Mouse (Mus musculus) gastrocnemius, postnatal 36 days (tissue): Measurements from ENCODE around the gene Arid1b. TPM values are rescaled to one million over a fixed set of nuclear protein-coding genes. Genes with fewer than 3 reads are reported as not detected.

Source experiments
- DNase-seq, 2 experiments: peaks; one replicate each; pipeline ENCODE4 v3.0.0; 2022
- intact Hi-C: fragments of 180-260 bp; cut with DNase I; formaldehyde crosslinking; loops from one replicate; pipeline ENCODE4 v1.15.1; 2025
- total RNA-seq, 2 experiments: library from RNA; stranded (reverse); gene quantifications; 2 replicates each; pipeline ENCODE4 v1.2.3; 2021

The Arid1b gene
- total RNA-seq, 2 experiments from 2014 or later, result 28.6 to 31.6 TPM

GRCm38 (mm10) chr17:5322594-5322993 is 328.5 kb downstream of the Arid1b start:
- intact Hi-C loops, result loop anchor here (5.0 kb wide), 1 partner anchor 120 kb away; no protein-coding TSS in a partner anchor
- no peak for DNase-seq

GRCm38 (mm10) chr17:5323746-5324145 is 329.6 kb downstream of the Arid1b start:
- intact Hi-C loops, result loop anchor here (5.0 kb wide), 1 partner anchor 121 kb away; no protein-coding TSS in a partner anchor
- no peak for DNase-seq

- intact Hi-C loops, result loop anchor here (5.0 kb wide), 1 partner anchor 122 kb away; no protein-coding TSS in a partner anchor
- peak; percentile 21 to 37 for DNase-seq
Observed at GRCm38 (mm10) chr17:5324236-5324876, 330.2 kb downstream of the Arid1b start.

DNA sequence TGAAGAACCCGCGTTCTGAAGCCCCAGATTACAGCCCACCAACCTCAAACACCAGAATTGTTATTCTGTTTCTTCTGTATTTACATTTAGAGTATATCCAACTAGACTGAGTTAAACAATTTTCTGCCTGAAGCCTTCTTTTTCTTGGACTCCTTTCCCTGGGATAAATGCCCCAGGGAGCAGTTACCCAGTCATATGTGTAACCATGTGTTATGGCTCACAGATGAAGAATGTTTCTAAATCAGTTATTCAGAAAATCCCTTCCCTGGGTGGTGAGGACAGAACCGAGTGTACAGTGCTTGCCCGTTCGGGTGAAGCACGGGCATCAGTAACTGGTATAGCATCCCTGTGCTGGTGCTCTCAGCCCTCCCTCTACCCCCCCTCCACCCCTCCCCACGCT is 332.6 kb downstream of the Arid1b start:
- intact Hi-C loops, result no loop called here
- DNase-seq, result no peak

GRCm38 (mm10) chr17:5327480-5328180 is 333.5 kb downstream of the Arid1b start:
- intact Hi-C loops, result no loop called here
- no peak for DNase-seq

GRCm38 (mm10) chr17:5329478-5329877 is 335.3 kb downstream of the Arid1b start:
- intact Hi-C loops, result no loop called here
- DNase-seq, result no peak

DNA sequence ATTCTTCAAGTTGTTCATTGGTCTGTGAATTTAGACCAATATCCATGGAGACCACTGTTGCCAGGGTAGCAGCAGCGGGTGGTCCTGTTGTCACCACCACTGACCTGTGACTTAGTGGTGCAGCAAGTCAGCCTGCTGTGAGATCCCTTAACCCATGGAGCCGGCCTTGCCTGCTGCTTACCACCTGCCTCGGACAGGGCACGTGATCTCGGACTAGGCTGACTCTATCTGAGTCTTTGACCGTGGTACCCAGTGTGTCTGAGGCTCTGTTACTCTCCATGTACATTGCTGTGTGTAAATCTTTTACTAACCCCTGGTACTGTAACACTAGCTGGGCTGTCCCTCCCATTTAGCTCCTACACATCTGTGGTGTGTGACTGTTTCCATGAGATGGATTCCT is 335.9 kb downstream of the Arid1b start:
- intact Hi-C loops, result loop anchor here (5.0 kb wide), 1 partner anchor 67 kb away; no protein-coding TSS in a partner anchor
- no peak for DNase-seq

- intact Hi-C loops, result loop anchor here (5.0 kb wide), 1 partner anchor 67 kb away; no protein-coding TSS in a partner anchor
- no peak for DNase-seq
Observed at GRCm38 (mm10) chr17:5330644-5331043, 336.5 kb downstream of the Arid1b start.

GRCm38 (mm10) chr17:5331387-5331786 is 337.3 kb downstream of the Arid1b start:
- no peak for DNase-seq
- intact Hi-C loops, result loop anchor here (5.0 kb wide), 1 partner anchor 66 kb away; no protein-coding TSS in a partner anchor

GRCm38 (mm10) chr17:5334567-5334966 is 340.4 kb downstream of the Arid1b start:
- DNase-seq, result no peak
- intact Hi-C loops, result loop anchor here (5.0 kb wide), 1 partner anchor 63 kb away; no protein-coding TSS in a partner anchor

DNA sequence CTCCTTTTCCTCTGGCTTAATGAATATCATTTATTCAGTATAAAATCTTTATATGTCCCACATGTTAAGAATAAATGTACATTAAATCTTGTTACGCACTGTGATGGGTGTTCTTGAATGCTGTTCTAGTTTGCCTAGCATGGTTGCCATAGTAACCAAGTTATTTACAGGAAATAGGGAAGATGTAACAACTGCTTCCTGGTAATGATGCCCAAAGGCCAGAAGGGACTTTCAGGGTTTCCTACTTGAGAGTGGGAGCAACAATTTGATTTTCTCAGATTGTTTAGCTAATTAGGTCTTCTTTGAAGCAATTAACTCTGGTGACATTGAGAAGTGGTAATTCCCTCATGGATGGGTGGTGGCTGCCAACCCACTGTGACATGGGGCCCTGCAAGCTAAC is 350.3 kb downstream of the Arid1b start:
- intact Hi-C loops, result no loop called here
- no peak for DNase-seq

DNA sequence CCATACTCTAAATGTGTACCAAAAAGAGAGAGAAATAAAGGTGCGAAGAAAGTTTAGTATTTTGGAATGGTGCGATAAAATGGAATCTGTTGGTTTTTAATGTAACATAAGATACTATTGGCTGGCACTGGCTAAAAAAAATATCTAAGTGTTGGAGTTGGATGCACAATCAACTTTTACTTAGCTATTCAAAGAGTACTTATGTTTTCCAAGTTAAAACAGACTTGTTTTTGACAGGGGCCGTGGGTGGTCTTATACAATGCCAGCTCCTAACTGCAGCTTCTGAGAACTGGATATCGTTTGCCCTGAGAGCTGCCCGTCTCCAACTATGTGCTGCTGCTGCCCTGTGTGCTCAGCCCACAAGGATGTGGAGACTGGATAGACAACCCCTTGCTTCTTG is 351.7 kb downstream of the Arid1b start:
- intact Hi-C loops, result no loop called here
- no peak for DNase-seq

- intact Hi-C loops, result no loop called here
- DNase-seq, result peak in 1 of 2 experiments; percentile 49
Observed at GRCm38 (mm10) chr17:5352901-5353300, 358.8 kb downstream of the Arid1b start.

DNA sequence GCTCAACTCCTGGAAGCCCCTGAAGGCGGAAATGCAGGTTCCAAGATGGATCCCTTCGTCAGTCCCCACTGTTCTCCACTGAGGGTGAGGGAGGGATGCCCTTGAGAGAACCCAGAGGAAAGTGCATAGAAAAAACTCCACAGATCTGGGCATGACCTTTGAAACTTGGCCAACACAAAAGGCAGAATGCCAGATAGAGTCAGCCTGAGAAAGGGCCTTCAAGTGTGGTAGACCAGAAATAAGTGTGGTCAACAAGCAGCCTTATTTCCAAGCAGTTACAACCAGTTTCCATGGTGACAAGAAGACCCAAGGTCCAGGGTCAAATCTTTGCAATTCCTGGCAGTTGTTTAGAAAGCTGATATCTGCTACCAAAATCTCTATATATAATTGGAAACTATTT is 366.6 kb downstream of the Arid1b start:
- no peak for DNase-seq
- intact Hi-C loops, result no loop called here

DNA sequence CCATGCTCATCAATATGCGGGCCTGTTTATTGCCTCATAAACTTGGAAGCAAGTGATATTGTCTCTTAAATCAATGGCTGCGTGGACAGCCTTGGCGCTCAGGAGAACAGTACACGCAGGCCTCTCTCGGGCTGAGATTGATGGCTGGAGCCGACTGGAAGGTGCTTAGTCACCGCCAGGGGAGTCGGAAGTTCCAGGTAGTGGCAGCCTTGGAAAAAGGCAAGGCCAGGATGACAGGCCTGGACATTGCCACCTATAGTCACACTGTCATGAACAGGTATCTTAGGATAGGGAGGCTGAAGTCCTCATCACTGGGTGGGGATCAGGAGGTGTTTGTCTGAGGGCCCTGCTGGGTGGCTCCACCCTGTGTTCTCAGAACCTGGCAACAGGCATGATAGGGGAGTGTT is 371.9 kb downstream of the Arid1b start:
- no peak for DNase-seq
- intact Hi-C loops, result no loop called here

- intact Hi-C loops, result no loop called here
- no peak for DNase-seq
Observed at GRCm38 (mm10) chr17:5371032-5371431, 376.9 kb downstream of the Arid1b start.

DNA sequence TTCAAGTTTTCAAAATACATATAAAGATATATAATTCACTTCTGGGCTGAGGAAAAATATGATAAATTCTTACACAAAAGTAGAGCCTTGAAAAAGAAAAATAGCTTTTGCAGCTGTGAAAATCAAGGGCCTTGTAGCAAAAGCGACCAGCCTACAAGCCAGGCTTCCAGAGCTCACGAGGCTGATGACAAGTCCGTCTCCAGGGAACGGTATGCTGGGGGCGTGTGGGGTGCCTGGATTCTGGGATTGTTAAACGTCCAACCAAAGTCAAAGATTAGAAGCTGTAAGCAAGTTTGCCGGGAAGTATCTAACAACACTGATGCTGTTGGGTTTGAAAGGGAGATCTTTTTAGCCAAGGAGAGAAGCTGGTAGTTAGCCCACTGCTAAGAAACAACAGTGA is 377.4 kb downstream of the Arid1b start:
- intact Hi-C loops, result no loop called here

DNA sequence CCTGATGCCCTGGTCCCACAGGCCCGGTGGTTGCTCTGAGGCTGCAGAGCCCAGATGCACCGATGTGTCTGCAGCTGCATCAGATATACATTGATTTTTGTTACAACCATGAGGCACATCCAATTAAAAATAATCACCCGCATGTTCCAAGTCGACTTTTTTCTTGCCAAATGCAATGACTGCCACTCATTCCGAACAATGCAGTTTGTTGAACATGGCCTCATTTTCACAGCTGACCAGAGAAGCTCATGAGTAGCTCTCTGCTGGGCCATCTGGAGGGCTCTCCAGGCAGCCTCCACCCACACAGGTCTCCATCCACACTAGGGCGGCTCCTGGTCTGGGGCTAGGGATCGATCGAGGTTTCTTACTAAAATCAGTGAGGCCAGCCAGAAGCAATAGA is 378.8 kb downstream of the Arid1b start:
- intact Hi-C loops, result no loop called here

More for the DNA sequence above, 377.4 kb downstream of the Arid1b start:
- no peak for DNase-seq

GRCm38 (mm10) chr17:5377151-5377929 is 383.2 kb downstream of the Arid1b start:
- DNase-seq, result no peak
- intact Hi-C loops, result no loop called here

More for the DNA sequence above, 378.8 kb downstream of the Arid1b start:
- DNase-seq, result no peak

GRCm38 (mm10) chr17:5377930-5378310 is 383.8 kb downstream of the Arid1b start:
- intact Hi-C loops, result no loop called here
- DNase-seq, result no peak

- intact Hi-C loops, result no loop called here
- DNase-seq, result no peak
Observed at GRCm38 (mm10) chr17:5385694-5386093, 391.6 kb downstream of the Arid1b start.
